Mouse (Mus musculus) ES-E14 (cell line): ENCODE results near the gene Lfng.

ENCODE experiments used
- CHD2 ChIP-seq: IDR thresholded peaks from 2 replicates; pipeline ENCODE4 v1.6.1; 2014; ENCODE audit warnings: mild to moderate bottlenecking, low read depth, low read length, inconsistent platforms
- HCFC1 ChIP-seq: IDR thresholded peaks from 2 replicates; pipeline ENCODE4 v1.6.1; 2012; ENCODE audit warnings: low read length, inconsistent platforms, borderline replicate concordance; ENCODE audit not compliant: insufficient read depth

- TF ChIP-seq HCFC1 (no peak), CHD2 (no peak)
These were observed 45.5 kb downstream of the Lfng start for GRCm38 (mm10) chr5:140652587-140652986.
